Mouse (Mus musculus): ENCODE data around the gene Pcp2. TPM values are rescaled to one million over a fixed set of nuclear protein-coding genes. Genes with fewer than 3 reads are reported as not detected.
"Not testable (repeated sequence)": the region's sequence is repeated elsewhere in the genome, so short reads cannot be mapped to it uniquely, and the experiment has no call there.

Pcp2 gene
- polyA plus RNA-seq, 1 experiment, result 2,128 TPM

- WGBS, result 87% methylated on average over 2 of the region's 2 CpGs
- DNase-seq, result no peak
- Histone ChIP-seq H3K27ac (ENCODE audit: insufficient read depth, low read length) (no peak overlapping the region), H3K4me3 (replicated peaks; ENCODE audit: insufficient read depth, low read depth, low read length) (no peak overlapping the region), H3K27me3 (ENCODE audit: control insufficient read depth, insufficient read depth, low read length) (no peaks in the 10 kb centered on the region), H3K4me1 (ENCODE audit: control insufficient read depth, insufficient read depth, low read length) (peaks cover 5% of the 10 kb centered on the region)
- TF ChIP-seq CTCF (IDR thresholded peaks at IDR 0.05; ENCODE audit: borderline replicate concordance, insufficient read depth, low read depth, low read length) (no peak), POLR2A (IDR thresholded peaks at IDR 0.05; ENCODE audit: borderline replicate concordance, insufficient read depth, low read length) (no peak)
Observed at GRCm38 (mm10) chr8:3594466-3594865, 30.9 kb downstream of the Pcp2 start.

- TF ChIP-seq POLR2A (IDR thresholded peaks at IDR 0.05; ENCODE audit: borderline replicate concordance, insufficient read depth, low read length) (no peak), CTCF (IDR thresholded peaks at IDR 0.05; ENCODE audit: borderline replicate concordance, insufficient read depth, low read depth, low read length) (no peak)
- H3K27ac ChIP-seq (ENCODE audit: insufficient read depth, low read length), result no peak overlapping the region
- no peaks in the 10 kb centered on the region for H3K27me3 ChIP-seq (ENCODE audit: control insufficient read depth, insufficient read depth, low read length)
- peak in 1 of 2 experiments; percentile 40 for DNase-seq
- H3K4me3 ChIP-seq (replicated peaks; ENCODE audit: insufficient read depth, low read depth, low read length), result no peak overlapping the region
- 13% methylated on average over 3 of the region's 3 CpGs for WGBS
- H3K4me1 ChIP-seq (ENCODE audit: control insufficient read depth, insufficient read depth, low read length), result peaks cover 5% of the 10 kb centered on the region
Observed at GRCm38 (mm10) chr8:3593470-3593869, 31.9 kb downstream of the Pcp2 start.

- H3K27me3 ChIP-seq (ENCODE audit: control insufficient read depth, insufficient read depth, low read length), result no peaks in the 10 kb centered on the region
- peaks cover 1% of the 10 kb centered on the region for H3K4me1 ChIP-seq (ENCODE audit: control insufficient read depth, insufficient read depth, low read length)
- peak overlapping the region; percentile 94 for H3K4me3 ChIP-seq (replicated peaks; ENCODE audit: insufficient read depth, low read depth, low read length)
- H3K27ac ChIP-seq (ENCODE audit: insufficient read depth, low read length), result no peak overlapping the region
- 5% methylated on average over 11 of the region's 11 CpGs for WGBS
- peak in 1 of 2 experiments; percentile 47 for DNase-seq
- TF ChIP-seq CTCF (IDR thresholded peaks at IDR 0.05; ENCODE audit: borderline replicate concordance, insufficient read depth, low read depth, low read length) (no peak), POLR2A (IDR thresholded peaks at IDR 0.05; ENCODE audit: borderline replicate concordance, insufficient read depth, low read length) (no peak)
Observed at GRCm38 (mm10) chr8:3588258-3588633, 37.1 kb downstream of the Pcp2 start.

- DNase-seq, result peak; percentile 78 to 79
- no peaks in the 10 kb centered on the region for H3K4me1 ChIP-seq (ENCODE audit: control insufficient read depth, insufficient read depth, low read length)
- peak; percentile 51; the same call in 1 of the 2 replicates for TF ChIP-seq POLR2A (IDR thresholded peaks at IDR 0.05; ENCODE audit: borderline replicate concordance, insufficient read depth, low read length)
- no peak for TF ChIP-seq CTCF (IDR thresholded peaks at IDR 0.05; ENCODE audit: borderline replicate concordance, insufficient read depth, low read depth, low read length)
- no peaks in the 10 kb centered on the region for H3K27me3 ChIP-seq (ENCODE audit: control insufficient read depth, insufficient read depth, low read length)
- under 1% methylated on average over 77 of the region's 77 CpGs for WGBS
- H3K27ac ChIP-seq (ENCODE audit: insufficient read depth, low read length), result peak overlapping the region; percentile 6; the same call in 1 of the 2 replicates
- peak overlapping the region; percentile 94 for H3K4me3 ChIP-seq (replicated peaks; ENCODE audit: insufficient read depth, low read depth, low read length)
Observed at GRCm38 (mm10) chr8:3587391-3588257, 37.7 kb downstream of the Pcp2 start.

- no peak for DNase-seq
- 0% methylated on average over 7 of the region's 7 CpGs for WGBS
Observed at GRCm38 (mm10) chr8:3586993-3587390, 38.4 kb downstream of the Pcp2 start, which contains the start of gene Camsap3. Gene Camsap3, plus strand, starts transcription at chr8:3587293.

GRCm38 (mm10) chr8:3586452-3586851, 38.9 kb downstream of the Pcp2 start:
- Histone ChIP-seq H3K4me3 (replicated peaks; ENCODE audit: insufficient read depth, low read depth, low read length) (no peak overlapping the region), H3K27me3 (ENCODE audit: control insufficient read depth, insufficient read depth, low read length) (no peaks in the 10 kb centered on the region), H3K27ac (ENCODE audit: insufficient read depth, low read length) (no peak overlapping the region), H3K4me1 (ENCODE audit: control insufficient read depth, insufficient read depth, low read length) (no peaks in the 10 kb centered on the region)
- whole genome bisulfite sequencing, result 97% methylated on average over 2 of the region's 2 CpGs
- TF ChIP-seq POLR2A (IDR thresholded peaks at IDR 0.05; ENCODE audit: borderline replicate concordance, insufficient read depth, low read length) (no peak), CTCF (IDR thresholded peaks at IDR 0.05; ENCODE audit: borderline replicate concordance, insufficient read depth, low read depth, low read length) (no peak)
- DNase-seq, result no peak

More at GRCm38 (mm10) chr8:3586993-3587390, 38.4 kb downstream of the Pcp2 start, which contains the start of gene Camsap3:
- no peaks in the 10 kb centered on the region for H3K4me1 ChIP-seq (ENCODE audit: control insufficient read depth, insufficient read depth, low read length)
- TF ChIP-seq POLR2A (IDR thresholded peaks at IDR 0.05; ENCODE audit: borderline replicate concordance, insufficient read depth, low read length) (no peak), CTCF (IDR thresholded peaks at IDR 0.05; ENCODE audit: borderline replicate concordance, insufficient read depth, low read depth, low read length) (no peak)
- H3K4me3 ChIP-seq (replicated peaks; ENCODE audit: insufficient read depth, low read depth, low read length), result peak within 1 kb of the TSS; percentile 94
- peak within 1 kb of the TSS; percentile 6; the same call in 1 of the 2 replicates for H3K27ac ChIP-seq (ENCODE audit: insufficient read depth, low read length)
- H3K27me3 ChIP-seq (ENCODE audit: control insufficient read depth, insufficient read depth, low read length), result no peaks in the 10 kb centered on the region

GRCm38 (mm10) chr8:3581961-3582360, 43.4 kb downstream of the Pcp2 start:
- 91% methylated on average over 3 of the region's 3 CpGs for WGBS
- H3K4me1 ChIP-seq (ENCODE audit: control insufficient read depth, insufficient read depth, low read length); H3K27ac ChIP-seq (ENCODE audit: insufficient read depth, low read length); H3K27me3 ChIP-seq (ENCODE audit: control insufficient read depth, insufficient read depth, low read length); DNase-seq; H3K4me3 ChIP-seq (replicated peaks; ENCODE audit: insufficient read depth, low read depth, low read length): not testable (repeated sequence)

Data from cerebellum, adult 2 months (tissue).